12 mouse cellular contexts compared by ENCODE assay signal in genomic region chr4:53798896-53799676, GRCm38 (mm10). TPM values are rescaled to one million over a fixed set of nuclear protein-coding genes. Genes with fewer than 3 reads are reported as not detected.
A peak's percentile ranks its signal among the peaks of the same experiment; 100 is the strongest.
DNase-seq lines count a peak whose midpoint lies in the region; ATAC-seq and TF ChIP-seq lines count a peak whose summit lies in the region.
"Had no signal": no experiment of that assay in that cellular context is flagged by ENCODE, and none has a peak within 500 bp of the region (broad histone marks: within the 10 kb centered on the region; RNA-seq: fewer than 3 reads in every experiment).

No protein-coding gene starts in this region.

- peaks cover 17 to 21% of the 10 kb centered on the region in 2 experiments for H3K4me1 ChIP-seq in heart, embryonic 14.5 days (ENCODE audit: control insufficient read depth in 2 of 2, insufficient read depth in 2 of 2, low read length in 2 of 2)
- H3K4me1 ChIP-seq in cerebellum, adult 2 months (ENCODE audit: control insufficient read depth, insufficient read depth, low read length) = no peaks in the 10 kb centered on the region

- 0 out of 2 replicates have a peak, but pooled peaks cover 4% of the 10 kb centered on the region for H3K9me3 ChIP-seq in heart, embryonic 14.5 days (ENCODE audit: control insufficient read depth, low read length)
- H3K9me3 ChIP-seq: embryonic facial prominence, embryonic 10.5 days; hindbrain, embryonic 15.5 days had no signal

- H3K4me3 ChIP-seq in heart, embryonic 14.5 days (ENCODE audit: control insufficient read depth in 1 of 2, insufficient read depth in 1 of 2, low read depth in 1 of 2, low read length in 2 of 2) = no peak overlapping the region
- H3K4me3 ChIP-seq in cerebellum, adult 2 months (replicated peaks; ENCODE audit: insufficient read depth, low read depth, low read length) = no peak overlapping the region
- H3K4me3 ChIP-seq: embryonic facial prominence, embryonic 10.5 days; hindbrain, embryonic 15.5 days had no signal

- no peak overlapping the region for H3K9ac ChIP-seq in heart, embryonic 14.5 days (ENCODE audit: low read length)
- H3K9ac ChIP-seq: hindbrain, embryonic 15.5 days; liver, postnatal 0 days had no signal

- no peak for ATAC-seq in heart, embryonic 14.5 days (ENCODE audit: insufficient number of reproducible peaks, insufficient read depth, low FRiP score, low read depth)
- ATAC-seq: liver, postnatal 0 days had no signal

- H3K27me3 ChIP-seq in heart, embryonic 14.5 days (ENCODE audit: control insufficient read depth, insufficient read depth, low read length) = no peaks in the 10 kb centered on the region
- H3K27me3 ChIP-seq in cerebellum, adult 2 months (ENCODE audit: control insufficient read depth, insufficient read depth, low read length) = no peaks in the 10 kb centered on the region
- H3K27me3 ChIP-seq: hindbrain, embryonic 15.5 days had no signal

- H3K4me2 ChIP-seq in heart, embryonic 14.5 days (ENCODE audit: low read length) = peak overlapping the region; percentile 14; the same call in 1 of the 2 replicates
- H3K4me2 ChIP-seq: hindbrain, embryonic 15.5 days had no signal

- TF ChIP-seq CTCF in cerebellum, adult 2 months (IDR thresholded peaks at IDR 0.05; ENCODE audit: borderline replicate concordance, insufficient read depth, low read depth, low read length) = no peak

- 11% methylated on average over 7 of the region's 7 CpGs for WGBS in heart, embryonic 14.5 days
- 51% methylated on average over 7 of the region's 7 CpGs for WGBS in cerebellum, adult 2 months

- no peak for TF ChIP-seq POLR2A in cerebellum, adult 2 months (IDR thresholded peaks at IDR 0.05; ENCODE audit: borderline replicate concordance, insufficient read depth, low read length)

- DNase-seq in heart, adult 11 months = no peak
- DNase-seq in ES-CJ7 (ENCODE audit: low read depth, low spot score) = peak; percentile 28
- peak; percentile 36 for DNase-seq in fibroblast of lung, adult 2 months (ENCODE audit: low read depth)
- DNase-seq in lung, postnatal 4 days = peak; percentile 50 to 54
- DNase-seq in cerebellum, postnatal 36 days = no peak
- DNase-seq in cerebellum, adult 2 months = no peak
- DNase-seq in cerebellum, adult 9-10 months = no peak
- DNase-seq: liver, postnatal 0 days; thymus, postnatal 36 days had no signal

- no peaks in the 10 kb centered on the region for H3K36me3 ChIP-seq in heart, embryonic 14.5 days (ENCODE audit: control insufficient read depth, insufficient read depth, low read length)
- H3K36me3 ChIP-seq: embryonic facial prominence, embryonic 10.5 days; hindbrain, embryonic 15.5 days had no signal

- peak overlapping the region; percentile 58 to 76; a peak in 3 of 4 replicates for H3K27ac ChIP-seq in heart, embryonic 14.5 days (replicated peaks in 1 of 2; ENCODE audit: control insufficient read depth in 1 of 2, insufficient read depth in 1 of 2, low read depth in 2 of 2, low read length in 2 of 2)
- no peak overlapping the region for H3K27ac ChIP-seq in cerebellum, adult 2 months (ENCODE audit: insufficient read depth, low read length)
- H3K27ac ChIP-seq: embryonic facial prominence, embryonic 10.5 days; hindbrain, embryonic 15.5 days had no signal

RNA-seq across cellular contexts. Expression of gene Tal2, which starts 19.6 kb away (rescaled TPM):
- polyA plus RNA-seq in heart, embryonic 14.5 days (2014; fragmentation: Nextera tagmentation; extraction: Ambion mirVana) = 0.15 TPM in 1 of 2 replicates, not detected in the other
- polyA plus RNA-seq in cerebellum, adult 2 months (2012; rRNA removed) = 0.08 and 0.25 TPM in 2 replicates
- polyA plus RNA-seq: liver, postnatal 0 days had no signal

RNA-seq across cellular contexts. Expression of gene Tmem38b, which starts 26.8 kb away (rescaled TPM):
- polyA plus RNA-seq in heart, embryonic 14.5 days (2014; fragmentation: Nextera tagmentation; extraction: Ambion mirVana) = 10.2 and 11.2 TPM in 2 replicates
- polyA plus RNA-seq in cerebellum, adult 2 months (2012; rRNA removed) = 8.5 and 9.2 TPM in 2 replicates

Comparison
In these comparisons a context has a peak if more than half of its experiments do, and no peak if none do; other contexts are left out.
1. DNase-seq: peak in ES-CJ7 (single experiment), fibroblast of lung, adult 2 months (single experiment) and lung, postnatal 4 days (2 of 2); none in heart, adult 11 months (single experiment), cerebellum, postnatal 36 days (0 of 2), cerebellum, adult 2 months (0 of 2) and cerebellum, adult 9-10 months (single experiment).